Mouse (Mus musculus): Measurements from ENCODE around the gene Srpr. TPM values are rescaled to one million over a fixed set of nuclear protein-coding genes. Genes with fewer than 3 reads are reported as not detected.
A peak's percentile ranks its signal among the peaks of the same experiment; 100 is the strongest.

Srpr gene
- polyA plus RNA-seq, 1 experiment from 2014 or later: 125 TPM

DNA sequence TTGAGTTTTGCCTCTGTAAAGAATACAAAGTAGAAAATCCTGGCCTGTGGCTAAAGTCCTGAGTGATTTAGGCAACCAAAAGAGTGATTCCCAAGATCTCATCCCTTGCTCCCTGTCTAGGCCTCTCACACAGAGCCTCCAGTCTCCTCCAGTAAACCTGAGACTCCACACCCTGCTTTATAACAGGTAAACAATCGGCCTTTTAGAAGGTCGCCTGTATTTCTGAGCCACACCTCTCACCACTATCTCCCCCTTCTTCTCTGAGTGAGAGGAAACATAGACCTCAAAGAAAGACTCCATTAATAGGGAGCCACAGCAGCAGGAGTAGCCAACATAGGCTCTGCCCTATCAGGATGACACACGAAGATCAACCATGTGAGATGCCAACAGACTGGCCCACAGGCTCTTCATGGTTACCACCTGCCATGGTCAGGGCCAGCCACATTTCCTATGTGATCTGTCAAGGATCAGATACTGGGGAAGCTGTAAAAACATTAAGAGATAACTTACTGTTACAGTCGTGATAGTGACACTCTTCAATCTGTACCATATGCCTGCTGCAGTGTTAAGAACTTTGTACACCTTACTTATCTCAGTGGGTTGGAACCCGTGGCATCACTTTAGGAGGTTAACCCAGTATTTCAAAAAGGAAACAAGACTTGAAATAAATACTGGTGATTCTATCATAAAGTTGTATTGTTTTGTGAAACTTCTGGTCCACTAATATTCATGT lies 35.7 kb upstream of the Srpr start:
- WGBS: 79% methylated on average over 5 of the region's 5 CpGs
- no peak for ATAC-seq (ENCODE audit: low FRiP score, low TSS enrichment)
- Histone ChIP-seq H3K27me3 (ENCODE audit: control insufficient read depth, insufficient read depth, low read length) (no peaks in the 10 kb centered on the region), H3K36me3 (ENCODE audit: control insufficient read depth, insufficient read depth, low read length) (no peaks in the 10 kb centered on the region; the same call in 1 of the 2 replicates), H3K9ac (ENCODE audit: low read depth, low read length) (no peak overlapping the region), H3K9me3 (ENCODE audit: control insufficient read depth, low read length) (no peaks in the 10 kb centered on the region), H3K4me2 (replicated peaks; ENCODE audit: low read depth, low read length) (no peak overlapping the region), H3K4me1 (ENCODE audit: control insufficient read depth, insufficient read depth, low read length) (no peaks in the 10 kb centered on the region), H3K27ac (ENCODE audit: low read depth, low read length) (no peak overlapping the region), H3K4me3 (ENCODE audit: low read length) (no peak overlapping the region)

DNA sequence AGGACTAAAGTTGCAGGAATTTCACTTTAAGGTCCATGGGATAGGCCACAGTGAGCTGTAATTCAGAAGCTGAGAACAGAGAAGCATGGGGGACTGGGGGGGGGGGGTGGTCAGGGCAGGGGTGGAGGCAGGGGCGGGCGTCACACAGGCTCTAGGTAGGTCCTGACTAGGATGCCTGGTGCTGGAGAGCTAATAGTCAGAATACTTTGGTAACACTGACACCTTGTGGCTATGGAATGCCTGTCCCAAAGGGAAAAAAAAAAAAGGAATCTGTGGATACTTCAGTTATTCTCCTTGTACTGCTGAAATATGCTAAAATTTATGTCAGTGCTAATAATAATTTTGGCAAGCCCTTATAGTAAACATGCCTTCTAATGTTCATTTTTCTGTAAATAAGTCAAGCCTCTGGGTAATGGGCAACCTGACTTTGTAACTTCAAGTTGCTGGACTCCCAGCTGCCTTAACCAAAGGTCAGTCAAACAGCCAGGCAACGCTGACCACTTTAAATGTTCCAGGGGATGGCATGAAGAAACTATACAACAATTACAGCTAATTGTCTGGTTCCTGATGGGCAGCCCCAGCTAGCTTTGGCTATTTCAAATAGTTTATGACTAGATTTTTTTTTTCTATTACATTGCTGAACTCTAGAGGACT lies 33.7 kb upstream of the Srpr start:
- 21% methylated on average over 3 of the region's 3 CpGs for WGBS

DNA sequence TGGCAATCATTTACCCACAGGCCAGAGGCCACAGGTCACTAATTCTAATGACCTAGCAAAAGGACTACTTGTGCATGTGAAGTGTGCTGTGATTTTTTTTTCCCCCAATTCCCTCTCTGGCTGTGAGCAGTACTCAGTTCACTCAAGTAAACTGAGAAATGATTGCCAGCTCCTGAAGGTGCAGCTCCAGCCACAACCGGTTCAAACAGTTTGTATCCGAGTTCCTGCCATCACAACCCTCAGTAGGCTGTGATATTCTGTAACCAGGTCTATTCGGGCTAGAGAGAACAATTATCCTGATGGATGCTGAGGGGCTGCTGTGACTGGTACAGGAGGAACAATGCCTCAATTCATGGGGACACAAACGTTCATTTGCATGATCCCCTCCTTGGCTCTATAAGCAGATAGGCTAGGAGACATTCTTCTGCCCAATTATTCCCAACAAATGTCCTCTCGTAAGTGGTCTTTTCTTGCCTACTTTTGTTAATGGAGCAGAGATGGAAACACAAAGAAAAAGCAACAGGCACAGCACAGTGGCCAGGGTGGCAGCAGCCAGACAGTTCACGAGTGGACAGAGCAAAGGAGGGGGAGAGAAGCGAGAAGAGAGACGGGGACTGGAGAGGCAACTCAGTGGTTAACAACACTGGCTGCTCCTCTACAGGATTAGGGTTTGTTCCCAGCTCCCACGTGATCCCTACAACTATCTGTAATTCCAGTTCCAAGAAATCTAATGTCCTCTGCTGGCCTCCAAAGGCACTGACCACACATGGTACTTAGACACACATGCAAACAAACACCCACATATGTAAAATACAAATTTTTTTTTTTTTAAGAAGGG lies 33.0 kb upstream of the Srpr start:
- no peaks in the 10 kb centered on the region for H3K9me3 ChIP-seq (ENCODE audit: control insufficient read depth, low read length)
- peak; percentile 41; the same call in 1 of the 2 replicates for ATAC-seq (ENCODE audit: low FRiP score, low TSS enrichment)
- 59% methylated on average over 9 of the region's 9 CpGs for WGBS
- no peaks in the 10 kb centered on the region for H3K27me3 ChIP-seq (ENCODE audit: control insufficient read depth, insufficient read depth, low read length)
- H3K4me2 ChIP-seq (replicated peaks; ENCODE audit: low read depth, low read length): no peak overlapping the region
- H3K4me3 ChIP-seq (ENCODE audit: low read length): no peak overlapping the region
- H3K9ac ChIP-seq (ENCODE audit: low read depth, low read length): no peak overlapping the region
- no peaks in the 10 kb centered on the region for H3K4me1 ChIP-seq (ENCODE audit: control insufficient read depth, insufficient read depth, low read length)
- 0 out of 2 replicates have a peak overlapping the region, but pooled peaks have one; percentile 24 for H3K27ac ChIP-seq (ENCODE audit: low read depth, low read length)
- H3K36me3 ChIP-seq (ENCODE audit: control insufficient read depth, insufficient read depth, low read length): peaks cover 11% of the 10 kb centered on the region

More for the DNA sequence above, 33.7 kb upstream of the Srpr start:
- Histone ChIP-seq H3K36me3 (ENCODE audit: control insufficient read depth, insufficient read depth, low read length) (peaks cover 11% of the 10 kb centered on the region), H3K4me2 (replicated peaks; ENCODE audit: low read depth, low read length) (no peak overlapping the region), H3K27ac (ENCODE audit: low read depth, low read length) (no peak overlapping the region), H3K9ac (ENCODE audit: low read depth, low read length) (no peak overlapping the region), H3K4me1 (ENCODE audit: control insufficient read depth, insufficient read depth, low read length) (no peaks in the 10 kb centered on the region), H3K4me3 (ENCODE audit: low read length) (no peak overlapping the region), H3K9me3 (ENCODE audit: control insufficient read depth, low read length) (no peaks in the 10 kb centered on the region), H3K27me3 (ENCODE audit: control insufficient read depth, insufficient read depth, low read length) (no peaks in the 10 kb centered on the region)
- peak; percentile 70 for ATAC-seq (ENCODE audit: low FRiP score, low TSS enrichment)

DNA sequence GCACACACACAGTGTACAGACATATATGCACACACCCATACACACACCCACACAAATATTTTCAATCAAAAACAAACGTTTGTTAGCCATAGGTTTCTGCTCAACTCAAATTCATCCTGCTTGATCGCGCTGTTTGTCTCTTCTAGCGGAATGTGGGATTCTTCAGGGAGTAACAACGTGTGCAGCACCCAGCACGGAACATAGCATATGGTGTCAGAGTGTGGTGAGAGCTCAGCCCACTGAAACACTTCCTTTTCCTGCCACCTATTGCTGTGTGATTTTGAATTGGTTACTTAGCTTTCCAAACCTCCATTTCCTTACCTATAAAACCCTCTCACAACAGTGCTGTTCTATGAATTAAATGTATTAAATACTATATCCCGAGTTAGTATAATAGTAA lies 29.9 kb upstream of the Srpr start:
- ATAC-seq (ENCODE audit: low FRiP score, low TSS enrichment): no peak
- H3K36me3 ChIP-seq (ENCODE audit: control insufficient read depth, insufficient read depth, low read length): peaks cover 11% of the 10 kb centered on the region
- H3K4me1 ChIP-seq (ENCODE audit: control insufficient read depth, insufficient read depth, low read length): peaks cover 7% of the 10 kb centered on the region; the same call in 1 of the 2 replicates
- H3K27me3 ChIP-seq (ENCODE audit: control insufficient read depth, insufficient read depth, low read length): no peaks in the 10 kb centered on the region
- 93% methylated on average over 7 of the region's 7 CpGs for whole genome bisulfite sequencing
- no peak overlapping the region for H3K4me2 ChIP-seq (replicated peaks; ENCODE audit: low read depth, low read length)
- H3K27ac ChIP-seq (ENCODE audit: low read depth, low read length): no peak overlapping the region
- no peak overlapping the region for H3K4me3 ChIP-seq (ENCODE audit: low read length)
- no peaks in the 10 kb centered on the region for H3K9me3 ChIP-seq (ENCODE audit: control insufficient read depth, low read length)
- H3K9ac ChIP-seq (ENCODE audit: low read depth, low read length): no peak overlapping the region

DNA sequence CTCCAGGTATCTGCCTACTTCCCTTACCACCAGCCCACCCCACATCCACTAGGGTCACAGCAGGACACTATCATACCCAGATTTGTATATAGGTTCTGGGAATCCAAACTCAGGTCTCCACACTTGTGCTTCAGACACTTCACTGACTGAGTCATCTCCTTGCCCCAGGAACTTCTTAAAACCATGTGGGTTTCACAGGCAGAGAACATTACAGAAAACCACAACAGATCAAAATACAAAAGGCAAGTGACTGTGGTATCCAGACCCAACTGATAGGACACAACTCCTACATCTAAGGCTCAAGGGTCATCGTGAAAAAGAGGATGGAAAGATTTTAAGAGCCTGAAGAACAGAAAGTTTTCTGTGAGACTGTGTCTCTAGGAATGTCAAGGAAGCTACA lies 26.6 kb upstream of the Srpr start:
- Histone ChIP-seq H3K36me3 (ENCODE audit: control insufficient read depth, insufficient read depth, low read length) (peaks cover 11% of the 10 kb centered on the region), H3K27me3 (ENCODE audit: control insufficient read depth, insufficient read depth, low read length) (no peaks in the 10 kb centered on the region), H3K9ac (ENCODE audit: low read depth, low read length) (no peak overlapping the region), H3K4me1 (ENCODE audit: control insufficient read depth, insufficient read depth, low read length) (peaks cover 7% of the 10 kb centered on the region; the same call in 1 of the 2 replicates), H3K4me3 (ENCODE audit: low read length) (no peak overlapping the region), H3K4me2 (replicated peaks; ENCODE audit: low read depth, low read length) (no peak overlapping the region), H3K27ac (ENCODE audit: low read depth, low read length) (no peak overlapping the region), H3K9me3 (ENCODE audit: control insufficient read depth, low read length) (no peaks in the 10 kb centered on the region)
- WGBS: 81% methylated on average over 1 of the region's 1 CpGs
- ATAC-seq (ENCODE audit: low FRiP score, low TSS enrichment): no peak

- Histone ChIP-seq H3K27ac (ENCODE audit: low read depth, low read length) (peak within 1 kb of the TSS; percentile 85), H3K9ac (ENCODE audit: low read depth, low read length) (peak within 1 kb of the TSS; percentile 66), H3K4me1 (ENCODE audit: control insufficient read depth, insufficient read depth, low read length) (peaks cover 7% of the 10 kb centered on the region; the same call in 1 of the 2 replicates), H3K4me3 (ENCODE audit: low read length) (peak within 1 kb of the TSS; percentile 69), H3K9me3 (ENCODE audit: control insufficient read depth, low read length) (no peaks in the 10 kb centered on the region), H3K27me3 (ENCODE audit: control insufficient read depth, insufficient read depth, low read length) (no peaks in the 10 kb centered on the region), H3K4me2 (replicated peaks; ENCODE audit: low read depth, low read length) (peak within 1 kb of the TSS; percentile 90), H3K36me3 (ENCODE audit: control insufficient read depth, insufficient read depth, low read length) (peaks cover 4% of the 10 kb centered on the region)
- under 1% methylated on average over 38 of the region's 38 CpGs for WGBS
- ATAC-seq (ENCODE audit: low FRiP score, low TSS enrichment): peak; percentile 98
Measured at GRCm38 (mm10) chr9:35175251-35176123, 24.5 kb upstream of the Srpr start, which contains the start of gene Dcps. Gene Dcps, minus strand, starts transcription at chr9:35176061.

DNA sequence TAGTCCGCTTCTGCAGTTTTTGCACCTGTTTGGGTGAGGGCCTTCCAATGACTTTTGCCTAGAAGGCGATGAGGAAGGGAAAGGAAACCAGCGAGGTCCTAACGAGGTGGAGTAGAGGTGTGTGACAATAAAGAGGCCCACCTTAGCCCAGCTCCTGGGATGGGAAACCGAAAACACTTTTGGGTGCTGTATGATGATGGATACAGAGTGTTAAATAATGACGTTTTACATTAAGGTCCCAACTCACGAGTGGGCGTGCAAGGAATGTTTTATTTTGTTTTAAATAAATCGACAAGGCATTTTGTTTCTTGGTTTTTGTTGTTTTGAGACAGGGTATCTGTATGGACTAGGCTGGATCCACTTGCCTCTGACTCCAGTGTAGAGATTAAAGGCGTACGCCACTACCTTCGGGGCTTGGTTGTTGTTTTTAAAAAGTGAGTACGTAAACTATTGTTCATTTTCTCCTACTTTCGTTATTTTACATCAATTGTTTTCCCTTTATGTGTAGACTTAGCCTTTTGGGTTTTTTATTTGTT lies 23.8 kb upstream of the Srpr start:
- no peak overlapping the region for H3K27ac ChIP-seq (ENCODE audit: low read depth, low read length)
- peak overlapping the region; percentile 69 for H3K4me3 ChIP-seq (ENCODE audit: low read length)
- H3K9ac ChIP-seq (ENCODE audit: low read depth, low read length): no peak overlapping the region
- H3K27me3 ChIP-seq (ENCODE audit: control insufficient read depth, insufficient read depth, low read length): no peaks in the 10 kb centered on the region
- no peaks in the 10 kb centered on the region for H3K36me3 ChIP-seq (ENCODE audit: control insufficient read depth, insufficient read depth, low read length)
- no peaks in the 10 kb centered on the region for H3K9me3 ChIP-seq (ENCODE audit: control insufficient read depth, low read length)
- H3K4me2 ChIP-seq (replicated peaks; ENCODE audit: low read depth, low read length): peak overlapping the region; percentile 90
- peaks cover 7% of the 10 kb centered on the region; the same call in 1 of the 2 replicates for H3K4me1 ChIP-seq (ENCODE audit: control insufficient read depth, insufficient read depth, low read length)
- ATAC-seq (ENCODE audit: low FRiP score, low TSS enrichment): no peak; the same call in 1 of the 2 replicates
- WGBS: 53% methylated on average over 14 of the region's 14 CpGs

DNA sequence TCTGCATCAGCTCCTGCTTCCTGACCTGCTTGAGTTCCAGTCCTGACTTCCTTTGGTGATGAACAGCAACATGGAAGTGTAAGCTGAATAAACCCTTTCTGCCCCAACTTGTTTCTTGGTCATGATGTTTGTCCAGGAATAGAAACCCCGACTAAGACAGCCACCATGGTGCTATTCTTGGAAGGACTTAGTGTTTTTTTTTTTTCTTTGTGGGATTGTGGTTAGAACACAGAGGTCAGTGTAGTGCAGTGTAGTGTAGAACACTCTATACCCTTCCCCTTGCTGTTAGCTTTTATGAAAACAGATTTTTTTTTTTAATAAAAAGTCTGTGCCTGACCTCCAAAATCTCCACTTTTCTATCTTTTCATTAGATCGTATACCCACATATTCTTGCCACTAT lies 17.1 kb upstream of the Srpr start:
- Histone ChIP-seq H3K27me3 (ENCODE audit: control insufficient read depth, insufficient read depth, low read length) (no peaks in the 10 kb centered on the region), H3K4me2 (replicated peaks; ENCODE audit: low read depth, low read length) (no peak overlapping the region), H3K27ac (ENCODE audit: low read depth, low read length) (no peak overlapping the region), H3K36me3 (ENCODE audit: control insufficient read depth, insufficient read depth, low read length) (peaks cover 9% of the 10 kb centered on the region; the same call in 1 of the 2 replicates), H3K4me3 (ENCODE audit: low read length) (no peak overlapping the region), H3K9ac (ENCODE audit: low read depth, low read length) (no peak overlapping the region), H3K4me1 (ENCODE audit: control insufficient read depth, insufficient read depth, low read length) (no peaks in the 10 kb centered on the region), H3K9me3 (ENCODE audit: control insufficient read depth, low read length) (no peaks in the 10 kb centered on the region)
- ATAC-seq (ENCODE audit: low FRiP score, low TSS enrichment): no peak
- WGBS: 86% methylated on average over 2 of the region's 2 CpGs
